Mouse (Mus musculus) monocyte, adult 59 days (primary cell): ENCODE data around the gene Gja1. TPM values are rescaled to one million over a fixed set of nuclear protein-coding genes. Genes with fewer than 3 reads are reported as not detected.

Experiments
- total RNA-seq, 2 experiments: library from RNA; stranded (reverse); gene quantifications; one replicate each; pipeline ENCODE4 v1.2.4; 2023

Gja1 gene
- under 1 TPM; 0.67 to 0.71 TPM for total RNA-seq

DNA sequence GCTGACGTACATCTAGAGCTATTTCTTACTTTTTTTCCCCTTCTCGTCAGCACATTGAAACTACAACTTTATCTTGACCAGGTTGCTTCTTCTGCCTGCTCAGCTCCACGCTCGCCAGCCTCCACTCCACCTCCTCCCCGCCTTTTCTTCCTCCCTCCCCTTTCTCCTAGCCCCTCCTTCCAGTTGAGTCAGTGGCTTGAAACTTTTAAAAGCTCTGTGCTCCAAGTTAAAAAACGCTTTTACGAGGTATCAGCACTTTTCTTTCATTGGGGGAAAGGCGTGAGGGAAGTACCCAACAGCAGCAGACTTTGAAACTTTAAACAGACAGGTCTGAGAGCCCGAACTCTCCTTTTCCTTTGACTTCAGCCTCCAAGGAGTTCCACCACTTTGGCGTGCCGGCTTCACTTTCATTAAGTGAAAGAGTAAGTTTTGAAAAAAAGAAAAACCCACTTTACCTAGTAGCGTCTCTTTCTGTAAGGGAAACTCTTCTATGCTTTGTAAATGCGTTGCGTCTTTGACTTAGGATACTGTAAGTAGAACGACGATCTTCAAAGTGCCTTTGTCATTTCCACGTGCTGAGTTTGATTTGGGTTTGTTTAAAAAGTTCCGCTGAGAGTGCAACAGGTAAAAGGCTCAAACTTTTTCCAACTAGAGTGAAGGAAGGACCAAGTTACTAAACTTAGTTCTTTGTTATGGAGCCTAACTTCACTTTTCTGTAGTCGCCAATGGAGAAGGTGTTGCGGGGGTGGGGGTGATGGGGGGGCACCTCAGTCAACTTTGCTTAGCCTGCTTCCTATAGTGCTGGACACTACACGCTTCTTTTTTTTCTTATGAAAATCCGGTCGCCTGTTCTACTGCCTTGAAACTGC lies at the start of gene Gja1:
Gene Gja1 (plus strand): TSS at position 234 of the 869 bp plus-strand sequence.

Other genes with a start within 250 kb of the Gja1 start
- gene Tbc1d32, start 148.6 kb upstream of the Gja1 start, total RNA-seq, result 1 to 10 TPM; 3.3 to 3.5 TPM